Mouse (Mus musculus) CH12.LX (cell line): Measurements from ENCODE around the gene Tmem106a. TPM values are rescaled to one million over a fixed set of nuclear protein-coding genes. Genes with fewer than 3 reads are reported as not detected.

Experiments
- DNase-seq: peaks from one replicate; pipeline ENCODE4 v3.0.0-alpha.2; 2013; ENCODE audit errors: extremely low read depth
- H3K27ac ChIP-seq: 2 replicates; pipeline ENCODE4 v1.5.1; 2012; ENCODE audit warnings: low read depth, mild to moderate bottlenecking, control low read depth, moderate library complexity; ENCODE audit not compliant: insufficient read depth
- H3K27me3 ChIP-seq: replicated peaks from 2 replicates; pipeline ENCODE3; 2012; ENCODE audit warnings: inconsistent platforms
- H3K36me3 ChIP-seq, 2 experiments: replicated peaks in 1 of 2; 2 replicates each; pipeline versions ENCODE3 to v1.6.1; 2012; ENCODE audit warnings: inconsistent platforms in 1 of 2, low read length in 1 of 2, mild to moderate bottlenecking in 1 of 2, mixed read lengths in 1 of 2, moderate library complexity in 1 of 2; ENCODE audit not compliant: control insufficient read depth in 1 of 2, insufficient read depth in 1 of 2
- H3K4me1 ChIP-seq, 2 experiments: 2 replicates each; pipeline ENCODE4 v1.6.1; 2012; ENCODE audit warnings: inconsistent platforms in 1 of 2, moderate library complexity in 1 of 2; ENCODE audit not compliant: insufficient read depth in 2 of 2, control insufficient read depth in 1 of 2
- H3K4me2 ChIP-seq: 2 replicates; pipeline ENCODE4 v1.6.1; 2012; ENCODE audit warnings: low read depth, mild to moderate bottlenecking, control low read depth; ENCODE audit not compliant: poor library complexity, insufficient read depth, severe bottlenecking
- H3K4me3 ChIP-seq, 3 experiments: fragments of 150-350 bp in 1 of 3; sonication (generic) in 1 of 3; replicated peaks in 1 of 3; 2 replicates each; pipeline versions ENCODE3 to v1.5.1; 2011 to 2012; ENCODE audit warnings: low read depth in 2 of 3, low read length in 2 of 3, mild to moderate bottlenecking in 2 of 3, moderate library complexity in 2 of 3, control low read depth in 1 of 3, improper control_type of control experiment in 1 of 3, inconsistent platforms in 1 of 3, mixed read lengths in 1 of 3; ENCODE audit not compliant: poor library complexity in 1 of 3
- H3K79me2 ChIP-seq: replicated peaks from 2 replicates; pipeline ENCODE4 v1.6.1; 2012; ENCODE audit warnings: mild to moderate bottlenecking, moderate library complexity; ENCODE audit not compliant: control insufficient read depth, poor library complexity, insufficient read depth, severe bottlenecking; ENCODE audit errors: extremely low read depth
- H3K9ac ChIP-seq: 2 replicates; pipeline ENCODE4 v1.6.1; 2012; ENCODE audit warnings: low read depth, mild to moderate bottlenecking, control low read depth, moderate library complexity; ENCODE audit not compliant: insufficient read depth
- H3K9me3 ChIP-seq: replicated peaks from 2 replicates; pipeline ENCODE3; 2012; ENCODE audit warnings: low read length, inconsistent platforms, mixed read lengths
- BHLHE40 ChIP-seq: IDR thresholded peaks from 2 replicates; pipeline ENCODE4 v1.6.1; 2011; ENCODE audit warnings: mild to moderate bottlenecking, low read depth, low read length, improper control_type of control experiment
- CTCF ChIP-seq, 2 experiments: IDR thresholded peaks in 1 of 2; conservative IDR thresholded peaks in 1 of 2; 2 replicates each; pipeline ENCODE4 v1.5.1; 2011 to 2012; ENCODE audit warnings: low read depth in 2 of 2, low read length in 2 of 2, improper control_type of control experiment in 1 of 2, inconsistent platforms in 1 of 2, mild to moderate bottlenecking in 1 of 2, moderate library complexity in 1 of 2
- EP300 ChIP-seq: IDR thresholded peaks from 2 replicates; pipeline ENCODE4 v1.6.1; 2011; ENCODE audit warnings: low read length, improper control_type of control experiment
- ETS1 ChIP-seq: conservative IDR thresholded peaks from 2 replicates; pipeline ENCODE4 v1.6.1; 2012; ENCODE audit warnings: low read depth, mild to moderate bottlenecking, inconsistent platforms, low read length, improper control_type of control experiment, moderate library complexity
- HCFC1 ChIP-seq: IDR thresholded peaks from 2 replicates; pipeline ENCODE4 v1.6.1; 2012; ENCODE audit warnings: low read depth, mild to moderate bottlenecking, inconsistent platforms, low read length, improper control_type of control experiment
- IRF4 ChIP-seq: IDR thresholded peaks from 2 replicates; pipeline ENCODE4 v1.6.1; 2014; ENCODE audit warnings: low read depth, mild to moderate bottlenecking, inconsistent platforms, low read length, improper control_type of control experiment
- JUND ChIP-seq: conservative IDR thresholded peaks from 2 replicates; pipeline ENCODE4 v1.6.1; 2011; ENCODE audit warnings: low read depth, low read length, improper control_type of control experiment
- KAT2A ChIP-seq: IDR thresholded peaks from 2 replicates; pipeline ENCODE4 v1.6.1; 2012; ENCODE audit warnings: low read length, improper control_type of control experiment, inconsistent platforms; ENCODE audit not compliant: insufficient replicate concordance
- MAFK ChIP-seq: IDR thresholded peaks from 2 replicates; pipeline ENCODE4 v1.6.1; 2011; ENCODE audit warnings: low read length, improper control_type of control experiment; ENCODE audit not compliant: insufficient replicate concordance
- MAX ChIP-seq: IDR thresholded peaks from 2 replicates; pipeline ENCODE4 v1.6.1; 2011; ENCODE audit warnings: low read length, improper control_type of control experiment
- MAZ ChIP-seq: IDR thresholded peaks from 2 replicates; pipeline ENCODE4 v1.6.1; 2012; ENCODE audit warnings: low read depth, mild to moderate bottlenecking, inconsistent platforms, low read length, improper control_type of control experiment, moderate library complexity
- MEF2A ChIP-seq: IDR thresholded peaks from 2 replicates; pipeline ENCODE4 v1.6.1; 2014; ENCODE audit warnings: low read depth, mild to moderate bottlenecking, inconsistent platforms, low read length, improper control_type of control experiment, borderline replicate concordance
- MXI1 ChIP-seq: IDR thresholded peaks from 2 replicates; pipeline ENCODE4 v1.6.1; 2011; ENCODE audit warnings: mild to moderate bottlenecking, low read depth, low read length, improper control_type of control experiment
- MYC ChIP-seq: IDR thresholded peaks from 2 replicates; pipeline ENCODE4 v1.6.1; 2011; ENCODE audit warnings: low read depth, mild to moderate bottlenecking, improper control_type of control experiment, low read length
- NELFE ChIP-seq: IDR thresholded peaks from 2 replicates; pipeline ENCODE4 v1.6.1; 2011; ENCODE audit warnings: low read depth, low read length, improper control_type of control experiment
- NRF1 ChIP-seq: IDR thresholded peaks from 2 replicates; pipeline ENCODE4 v1.6.1; 2014; ENCODE audit warnings: low read depth, mild to moderate bottlenecking, inconsistent platforms, low read length, improper control_type of control experiment, moderate library complexity
- POLR2A ChIP-seq: IDR thresholded peaks from 2 replicates; pipeline ENCODE4 v1.6.1; 2011; ENCODE audit warnings: low read depth, mild to moderate bottlenecking, improper control_type of control experiment, low read length
- RAD21 ChIP-seq: IDR thresholded peaks from 2 replicates; pipeline ENCODE4 v1.6.1; 2011; ENCODE audit warnings: low read depth, mild to moderate bottlenecking, low read length, improper control_type of control experiment, moderate library complexity
- RCOR1 ChIP-seq: conservative IDR thresholded peaks from 2 replicates; pipeline ENCODE4 v1.6.1; 2012; ENCODE audit warnings: low read depth, mild to moderate bottlenecking, inconsistent platforms, low read length, improper control_type of control experiment
- SIN3A ChIP-seq: IDR thresholded peaks from 2 replicates; pipeline ENCODE4 v1.6.1; 2012; ENCODE audit warnings: low read length, improper control_type of control experiment, inconsistent platforms
- SMC3 ChIP-seq: IDR thresholded peaks from 2 replicates; pipeline ENCODE4 v1.6.1; 2011; ENCODE audit warnings: low read depth, low read length, improper control_type of control experiment
- TCF12 ChIP-seq: IDR thresholded peaks from 2 replicates; pipeline ENCODE4 v1.6.1; 2014; ENCODE audit warnings: low read depth, mild to moderate bottlenecking, inconsistent platforms, low read length, improper control_type of control experiment
- ZC3H11A ChIP-seq: IDR thresholded peaks from 2 replicates; pipeline ENCODE4 v1.6.1; 2012; ENCODE audit warnings: low read depth, mild to moderate bottlenecking, inconsistent platforms, low read length, improper control_type of control experiment
- ZKSCAN1 ChIP-seq: IDR thresholded peaks from 2 replicates; pipeline ENCODE4 v1.6.1; 2012; ENCODE audit warnings: low read depth, inconsistent platforms, low read length, improper control_type of control experiment, borderline replicate concordance
- ZNF384 ChIP-seq: IDR thresholded peaks from 2 replicates; pipeline ENCODE4 v1.6.1; 2012; ENCODE audit warnings: low read depth, low read length, improper control_type of control experiment, inconsistent platforms
- dilution Hi-C: fragments of 300-500 bp; cut with MboI; formaldehyde crosslinking; loops from 2 replicates; pipeline ENCODE4 v1.14.3; 2020; ENCODE audit warnings: low sequenced_read_pairs; ENCODE audit not compliant: extremely low pct_unique_long_range_greater_than_20kb, extremely low pct_ligation_motif_present
- in situ Hi-C: fragments of 300-500 bp; cut with MboI; formaldehyde crosslinking; loops from 3 replicates; pipeline ENCODE4 v1.14.3; 2019; ENCODE audit warnings: low sequenced_read_pairs, low pct_ligation_motif_present, low pct_unique_long_range_greater_than_20kb, mixed read lengths
- polyA plus RNA-seq: library from polyadenylated mRNA; unstranded; fragments of >175 nt; gene quantifications from 2 replicates; pipeline ENCODE4 v1.2.1, GENCODE M21; 2012; ENCODE audit warnings: low read depth; ENCODE audit not compliant: insufficient read length
- total RNA-seq, 2 experiments: library from RNA; depleted of rRNA; stranded (reverse); fragments of 300-350 nt in 1 of 2; fragments of >200 nt in 1 of 2; gene quantifications; 2 replicates each; pipeline ENCODE4 v1.2.3; 2012 to 2014

The Tmem106a gene
- total and polyA plus RNA-seq, 3 experiments: 2.2 to 9.1 (median 2.8) TPM

- Histone ChIP-seq H3K4me1 (peaks cover 0 to 8% of the 10 kb centered on the region in 2 experiments; a peak in 1 of 4 replicates), H3K4me2 (no peak overlapping the region), H3K4me3 (no peak overlapping the region), H3K9me3 (no peaks in the 10 kb centered on the region), H3K36me3 (peaks cover 63 to 77% of the 10 kb centered on the region in 2 experiments), H3K9ac (no peak overlapping the region), H3K79me2 (peaks cover 5% of the 10 kb centered on the region; the same call in 1 of the 2 replicates), H3K27ac (no peak overlapping the region), H3K27me3 (no peaks in the 10 kb centered on the region)
- DNase-seq: peak; percentile 90
- TF ChIP-seq RAD21 (peak; percentile 62), POLR2A (no peak), JUND (peak; percentile 75), IRF4 (peak; percentile 48; the same call in 1 of the 2 replicates), MYC (peak; percentile 98), MAX (peak; percentile 91), CTCF (conservative IDR thresholded peaks at IDR 0.05 in 1 of 2, IDR thresholded peaks at IDR 0.05 in 1 of 2; ENCODE audit: low read depth in 2 of 2, low read length in 2 of 2) (peak; percentile 85 to 100), HCFC1 (peak; percentile 39), MEF2A (peak; percentile 69; the same call in 1 of the 2 replicates), BHLHE40 (peak; percentile 30; the same call in 1 of the 2 replicates), SMC3 (peak; percentile 82), EP300 (no peak; the same call in 1 of the 2 replicates), MAFK (no peak), SIN3A (peak; percentile 61; the same call in 1 of the 2 replicates), MXI1 (0 out of 2 replicates have a peak, but pooled peaks have one; percentile 16), NRF1 (peak; percentile 42; the same call in 1 of the 2 replicates), NELFE (peak; percentile 87; the same call in 1 of the 2 replicates), TCF12 (peak; percentile 58; the same call in 1 of the 2 replicates), ETS1 (no peak), ZKSCAN1 (no peak), RCOR1 (no peak), ZNF384 (peak; percentile 75), KAT2A (no peak)
- dilution Hi-C loops: no loop called here
- in situ Hi-C loops: no loop called here
These were observed 19.7 kb upstream of the Tmem106a start for GRCm38 (mm10) chr11:101562391-101562790.

GRCm38 (mm10) chr11:101568421-101568820, 13.6 kb upstream of the Tmem106a start:
- peaks cover 85 to 89% of the 10 kb centered on the region in 2 experiments for H3K36me3 ChIP-seq
- H3K4me1 ChIP-seq: no peaks in the 10 kb centered on the region
- no peaks in the 10 kb centered on the region for H3K79me2 ChIP-seq

More at GRCm38 (mm10) chr11:101568421-101568820, 13.6 kb upstream of the Tmem106a start:
- Histone ChIP-seq H3K27ac (no peak overlapping the region), H3K9ac (no peak overlapping the region), H3K4me2 (no peak overlapping the region), H3K4me3 (no peak overlapping the region), H3K9me3 (no peaks in the 10 kb centered on the region), H3K27me3 (no peaks in the 10 kb centered on the region)
- no peak for DNase-seq
- dilution Hi-C loops (no loop called here), in situ Hi-C loops (no loop called here)
- TF ChIP-seq TCF12 (no peak), ZC3H11A (no peak), MAZ (no peak)
